Mouse (Mus musculus): ENCODE data around the gene Msh6. TPM values are rescaled to one million over a fixed set of nuclear protein-coding genes. Genes with fewer than 3 reads are reported as not detected.
A peak's percentile ranks its signal among the peaks of the same experiment; 100 is the strongest.
"Not testable (repeated sequence)": the region's sequence is repeated elsewhere in the genome, so short reads cannot be mapped to it uniquely, and the experiment has no call there.

Msh6 gene
- total and polyA plus RNA-seq, 3 experiments = 27.0 to 118 (median 82.3) TPM

GRCm38 (mm10) chr17:87957096-87957840 lies 17.6 kb upstream of the Msh6 start:
- Histone ChIP-seq H3K4me1 (ENCODE audit: insufficient read depth, low read depth, low read length) (peaks cover 41% of the 10 kb centered on the region), H3K4me3 (ENCODE audit: low read depth, low read length) (no peak overlapping the region), H3K27me3 (ENCODE audit: insufficient read depth, low read length) (no peaks in the 10 kb centered on the region), H3K36me3 (replicated peaks) (no peaks in the 10 kb centered on the region), H3K9me3 (replicated peaks) (peaks cover 13% of the 10 kb centered on the region; the same call in 1 of the 2 replicates)
- DNase-seq (ENCODE audit: low spot score) = no peak
- TF ChIP-seq POLR2AphosphoS5 (IDR thresholded peaks at IDR 0.05; ENCODE audit: insufficient replicate concordance, low read depth, low read length) = no peak
- no peak for TF ChIP-seq TAL1 (conservative IDR thresholded peaks at IDR 0.05; ENCODE audit: low read depth, low read length)
- TF ChIP-seq CTCF (IDR thresholded peaks at IDR 0.05; ENCODE audit: low read depth, low read length) = no peak
- no peak for TF ChIP-seq GATA2 (IDR thresholded peaks at IDR 0.05; ENCODE audit: borderline replicate concordance, low read depth, low read length)
- TF ChIP-seq GATA1 (IDR thresholded peaks at IDR 0.05; ENCODE audit: borderline replicate concordance, low read length) = no peak
- no peak; the same call in 1 of the 2 replicates for ATAC-seq (ENCODE audit: extremely low read depth, insufficient number of reproducible peaks, low FRiP score, poor library complexity, severe bottlenecking)

GRCm38 (mm10) chr17:87958283-87958682 lies 16.6 kb upstream of the Msh6 start:
- no peak for TF ChIP-seq GATA1 (IDR thresholded peaks at IDR 0.05; ENCODE audit: borderline replicate concordance, low read length)
- no peak for TF ChIP-seq POLR2AphosphoS5 (IDR thresholded peaks at IDR 0.05; ENCODE audit: insufficient replicate concordance, low read depth, low read length)
- peak; percentile 29; the same call in 1 of the 2 replicates for TF ChIP-seq CTCF (IDR thresholded peaks at IDR 0.05; ENCODE audit: low read depth, low read length)
- TF ChIP-seq TAL1 (conservative IDR thresholded peaks at IDR 0.05; ENCODE audit: low read depth, low read length) = no peak
- no peak for TF ChIP-seq GATA2 (IDR thresholded peaks at IDR 0.05; ENCODE audit: borderline replicate concordance, low read depth, low read length)
- peaks cover 13% of the 10 kb centered on the region; the same call in 1 of the 2 replicates for H3K9me3 ChIP-seq (replicated peaks)
- no peak for ATAC-seq (ENCODE audit: extremely low read depth, insufficient number of reproducible peaks, low FRiP score, poor library complexity, severe bottlenecking)
- H3K27me3 ChIP-seq (ENCODE audit: insufficient read depth, low read length) = no peaks in the 10 kb centered on the region
- no peak overlapping the region for H3K4me3 ChIP-seq (ENCODE audit: low read depth, low read length)
- H3K36me3 ChIP-seq (replicated peaks) = no peaks in the 10 kb centered on the region
- peaks cover 38% of the 10 kb centered on the region for H3K4me1 ChIP-seq (ENCODE audit: insufficient read depth, low read depth, low read length)
- no peak for DNase-seq (ENCODE audit: low spot score)

GRCm38 (mm10) chr17:87959406-87959805 lies 15.5 kb upstream of the Msh6 start:
- ATAC-seq (ENCODE audit: extremely low read depth, insufficient number of reproducible peaks, low FRiP score, poor library complexity, severe bottlenecking); H3K4me3 ChIP-seq (ENCODE audit: low read depth, low read length); H3K36me3 ChIP-seq (replicated peaks); DNase-seq (ENCODE audit: low spot score); H3K27me3 ChIP-seq (ENCODE audit: insufficient read depth, low read length): not testable (repeated sequence)
- H3K4me1 ChIP-seq (ENCODE audit: insufficient read depth, low read depth, low read length) = peaks cover 29% of the 10 kb centered on the region
- H3K9me3 ChIP-seq (replicated peaks) = peaks cover 11% of the 10 kb centered on the region; the same call in 1 of the 2 replicates

GRCm38 (mm10) chr17:87959931-87960330 lies 14.9 kb upstream of the Msh6 start:
- not testable (repeated sequence) for H3K4me3 ChIP-seq (ENCODE audit: low read depth, low read length); DNase-seq (ENCODE audit: low spot score); H3K27me3 ChIP-seq (ENCODE audit: insufficient read depth, low read length); H3K36me3 ChIP-seq (replicated peaks); H3K9me3 ChIP-seq (replicated peaks); ATAC-seq (ENCODE audit: extremely low read depth, insufficient number of reproducible peaks, low FRiP score, poor library complexity, severe bottlenecking)
- H3K4me1 ChIP-seq (ENCODE audit: insufficient read depth, low read depth, low read length) = peaks cover 26% of the 10 kb centered on the region

GRCm38 (mm10) chr17:87963081-87964075 lies 11.5 kb upstream of the Msh6 start:
- no peak overlapping the region for H3K4me3 ChIP-seq (ENCODE audit: low read depth, low read length)
- H3K9me3 ChIP-seq (replicated peaks) = no peaks in the 10 kb centered on the region
- no peaks in the 10 kb centered on the region for H3K27me3 ChIP-seq (ENCODE audit: insufficient read depth, low read length)
- no peaks in the 10 kb centered on the region for H3K36me3 ChIP-seq (replicated peaks)
- H3K4me1 ChIP-seq (ENCODE audit: insufficient read depth, low read depth, low read length) = peaks cover 2% of the 10 kb centered on the region; the same call in 1 of the 2 replicates
- ATAC-seq (ENCODE audit: extremely low read depth, insufficient number of reproducible peaks, low FRiP score, poor library complexity, severe bottlenecking) (no peak), DNase-seq (ENCODE audit: low spot score) (no peak)
- TF ChIP-seq CTCF (IDR thresholded peaks at IDR 0.05; ENCODE audit: low read depth, low read length) = no peak
- no peak for TF ChIP-seq TAL1 (conservative IDR thresholded peaks at IDR 0.05; ENCODE audit: low read depth, low read length)
- no peak for TF ChIP-seq GATA2 (IDR thresholded peaks at IDR 0.05; ENCODE audit: borderline replicate concordance, low read depth, low read length)
- TF ChIP-seq GATA1 (IDR thresholded peaks at IDR 0.05; ENCODE audit: borderline replicate concordance, low read length) = no peak
- TF ChIP-seq POLR2AphosphoS5 (IDR thresholded peaks at IDR 0.05; ENCODE audit: insufficient replicate concordance, low read depth, low read length) = no peak

GRCm38 (mm10) chr17:87968483-87968926 lies 6.4 kb upstream of the Msh6 start:
- H3K27me3 ChIP-seq (ENCODE audit: insufficient read depth, low read length); DNase-seq (ENCODE audit: low spot score); H3K36me3 ChIP-seq (replicated peaks); H3K4me3 ChIP-seq (ENCODE audit: low read depth, low read length): not testable (repeated sequence)
- peak; percentile 70 for ATAC-seq (ENCODE audit: extremely low read depth, insufficient number of reproducible peaks, low FRiP score, poor library complexity, severe bottlenecking)
- Histone ChIP-seq H3K9me3 (replicated peaks) (peaks cover 12% of the 10 kb centered on the region), H3K4me1 (ENCODE audit: insufficient read depth, low read depth, low read length) (peaks cover 13% of the 10 kb centered on the region)

- peaks cover 12% of the 10 kb centered on the region for H3K9me3 ChIP-seq (replicated peaks)
- not testable (repeated sequence) for H3K27me3 ChIP-seq (ENCODE audit: insufficient read depth, low read length); ATAC-seq (ENCODE audit: extremely low read depth, insufficient number of reproducible peaks, low FRiP score, poor library complexity, severe bottlenecking); DNase-seq (ENCODE audit: low spot score); H3K36me3 ChIP-seq (replicated peaks)
- peak overlapping the region; percentile 9; the same call in 1 of the 2 replicates for H3K4me3 ChIP-seq (ENCODE audit: low read depth, low read length)
- peaks cover 27% of the 10 kb centered on the region for H3K4me1 ChIP-seq (ENCODE audit: insufficient read depth, low read depth, low read length)
Observed at GRCm38 (mm10) chr17:87971696-87972591, 2.9 kb upstream of the Msh6 start.
